Mouse (Mus musculus) neural tube, embryonic 14.5 days (tissue): ENCODE results near the gene Gm49395. TPM values are rescaled to one million over a fixed set of nuclear protein-coding genes. Genes with fewer than 3 reads are reported as not detected.

Experiments
- ATAC-seq: fragments of 200-750 bp; cut with Nextera tagmentation; 2 replicates; pipeline ENCODE4 v1.8.0; 2017; ENCODE audit warnings: low read depth, mild to moderate bottlenecking, moderate TSS enrichment, moderate library complexity
- H3K27ac ChIP-seq: fragments of 300-500 bp; sonication (generic); 2 replicates; pipeline ENCODE4 v1.5.1; 2014; ENCODE audit warnings: low read depth, mild to moderate bottlenecking, control low read depth, low read length, moderate library complexity, mixed read lengths
- H3K27me3 ChIP-seq: fragments of 300-500 bp; sonication (generic); 2 replicates; pipeline ENCODE4 v1.6.1; 2014; ENCODE audit warnings: low read length; ENCODE audit not compliant: control insufficient read depth, insufficient read depth
- H3K36me3 ChIP-seq: fragments of 300-500 bp; sonication (generic); 2 replicates; pipeline ENCODE4 v1.6.1; 2014; ENCODE audit warnings: low read length, mixed read lengths; ENCODE audit not compliant: control insufficient read depth, insufficient read depth
- H3K4me1 ChIP-seq: fragments of 300-500 bp; sonication (generic); 2 replicates; pipeline ENCODE4 v1.6.1; 2014; ENCODE audit warnings: low read length; ENCODE audit not compliant: control insufficient read depth, insufficient read depth
- H3K4me2 ChIP-seq: fragments of 300-500 bp; sonication (generic); 2 replicates; pipeline ENCODE4 v1.6.1; 2014; ENCODE audit warnings: mild to moderate bottlenecking, low read depth, low read length, control low read depth
- H3K4me3 ChIP-seq: fragments of 300-500 bp; sonication (generic); 2 replicates; pipeline ENCODE4 v1.5.1; 2014; ENCODE audit warnings: low read depth, low read length, control low read depth, mixed read lengths
- H3K9ac ChIP-seq: fragments of 300-500 bp; sonication (generic); replicated peaks from 2 replicates; pipeline ENCODE4 v1.6.1; 2014; ENCODE audit warnings: low read depth, mild to moderate bottlenecking, control low read depth, low read length, mixed read lengths
- H3K9me3 ChIP-seq: fragments of 300-500 bp; sonication (generic); 2 replicates; pipeline ENCODE4 v1.6.1; 2016; ENCODE audit warnings: low read length; ENCODE audit not compliant: control insufficient read depth
- WGBS: fragments of 180-500 bp; shearing (Covaris S2); extraction: QIAGEN DNeasy Blood & Tissue Kit; methylation state at CpG from one replicate; pipeline ENCODE4 v1.1.7; 2014; 5-methylcytosine and 5-hydroxymethylcytosine counted together
- polyA plus RNA-seq: library from polyadenylated mRNA; unstranded; fragments of >200 nt; fragmentation: Nextera tagmentation; extraction: Ambion mirVana; gene quantifications from 2 replicates; pipeline ENCODE4 v1.2.1, GENCODE M21; 2014

The Gm49395 gene
- polyA plus RNA-seq, 1 experiment from 2014 or later, result 1.8 TPM

DNA sequence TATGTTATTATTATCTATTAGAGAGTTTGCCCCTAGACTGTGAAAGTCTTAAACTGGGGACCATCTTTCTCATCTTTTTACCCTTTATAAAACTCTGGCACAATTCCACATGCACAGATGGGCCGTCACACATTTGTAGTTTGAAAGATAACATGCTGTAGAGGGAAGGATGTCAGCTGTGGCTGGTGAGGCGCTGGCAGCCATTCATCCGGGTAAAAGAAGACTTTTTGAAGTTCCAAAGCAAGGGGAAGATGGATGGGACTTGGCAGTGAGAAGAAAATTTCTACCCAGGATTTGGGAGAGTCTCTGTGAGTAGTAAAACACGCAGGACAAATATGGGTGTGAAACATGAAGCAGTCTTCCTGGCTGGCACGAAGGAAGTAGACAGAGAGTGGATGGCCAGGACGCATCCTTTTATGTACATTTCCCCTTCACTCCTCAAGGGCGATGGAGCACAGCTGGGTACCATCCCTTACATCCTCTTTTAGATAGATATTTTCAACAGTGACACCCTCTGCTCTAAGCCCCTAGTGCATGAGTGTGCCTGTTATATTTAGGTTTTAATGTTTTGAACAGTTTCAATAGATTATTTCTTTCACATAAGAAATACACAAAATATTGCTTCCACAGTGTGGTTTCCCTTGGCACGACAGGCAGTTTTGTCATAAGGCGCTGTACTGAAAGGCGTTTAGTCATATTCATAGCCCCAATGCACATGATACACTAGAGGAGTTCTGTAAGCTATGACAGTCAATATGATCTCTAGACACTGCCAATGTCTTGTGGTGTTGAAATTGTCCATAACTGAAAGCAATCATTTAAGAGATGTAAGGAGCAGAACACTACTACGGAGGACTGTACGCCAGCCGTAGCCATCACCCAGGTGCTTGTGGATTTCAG is 50.8 kb downstream of the Gm49395 start:
- Histone ChIP-seq H3K4me2 (no peak overlapping the region), H3K36me3 (no peaks in the 10 kb centered on the region), H3K27me3 (no peaks in the 10 kb centered on the region), H3K9me3 (no peaks in the 10 kb centered on the region), H3K4me3 (no peak overlapping the region), H3K4me1 (no peaks in the 10 kb centered on the region), H3K9ac (no peak overlapping the region), H3K27ac (no peak overlapping the region)
- 78% methylated on average over 13 of the region's 13 CpGs for WGBS
- ATAC-seq, result no peak

- 82% methylated on average over 2 of the region's 2 CpGs for WGBS
- no peaks in the 10 kb centered on the region for H3K9me3 ChIP-seq
- H3K4me3 ChIP-seq, result no peak overlapping the region
- no peak overlapping the region for H3K27ac ChIP-seq
- no peaks in the 10 kb centered on the region for H3K36me3 ChIP-seq
- no peak overlapping the region for H3K4me2 ChIP-seq
- no peaks in the 10 kb centered on the region for H3K27me3 ChIP-seq
- no peak overlapping the region for H3K9ac ChIP-seq
- ATAC-seq, result no peak
- no peaks in the 10 kb centered on the region for H3K4me1 ChIP-seq
Observed at GRCm38 (mm10) chr13:115042652-115043051, 59.1 kb downstream of the Gm49395 start.

DNA sequence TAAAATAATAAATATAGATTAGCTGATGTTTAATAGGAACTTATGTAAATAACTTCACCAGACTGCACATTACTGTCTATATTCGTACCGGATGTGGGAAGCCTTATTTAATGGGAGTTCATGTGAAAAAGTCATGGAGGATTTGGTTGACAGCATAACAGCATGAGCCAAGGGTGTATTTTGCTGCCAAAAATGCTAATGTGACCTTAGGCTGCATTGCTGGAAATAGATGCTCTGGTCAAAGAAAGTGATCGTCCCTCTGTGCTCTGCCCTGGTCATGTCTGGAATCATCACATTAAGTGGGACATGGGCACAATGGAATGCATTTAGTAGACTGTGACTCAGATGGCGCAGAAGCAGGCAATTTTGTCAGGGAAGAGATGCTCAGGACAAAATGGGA is 64.4 kb downstream of the Gm49395 start:
- H3K36me3 ChIP-seq, result no peaks in the 10 kb centered on the region
- no peak for ATAC-seq
- WGBS, result 54% methylated on average over 4 of the region's 4 CpGs
- H3K4me1 ChIP-seq, result no peaks in the 10 kb centered on the region
- H3K27ac ChIP-seq, result no peak overlapping the region
- H3K9ac ChIP-seq, result no peak overlapping the region
- no peak overlapping the region for H3K4me2 ChIP-seq
- H3K9me3 ChIP-seq, result no peaks in the 10 kb centered on the region
- H3K27me3 ChIP-seq, result no peaks in the 10 kb centered on the region
- no peak overlapping the region for H3K4me3 ChIP-seq

- no peaks in the 10 kb centered on the region for H3K4me1 ChIP-seq
- no peak for ATAC-seq
- H3K36me3 ChIP-seq, result no peaks in the 10 kb centered on the region
- no peaks in the 10 kb centered on the region for H3K27me3 ChIP-seq
- H3K27ac ChIP-seq, result no peak overlapping the region
- no peak overlapping the region for H3K4me2 ChIP-seq
- no peak overlapping the region for H3K4me3 ChIP-seq
- 66% methylated on average over 8 of the region's 8 CpGs for WGBS
- no peak overlapping the region for H3K9ac ChIP-seq
- no peaks in the 10 kb centered on the region for H3K9me3 ChIP-seq
Observed at GRCm38 (mm10) chr13:115035387-115035786, 66.3 kb downstream of the Gm49395 start.

DNA sequence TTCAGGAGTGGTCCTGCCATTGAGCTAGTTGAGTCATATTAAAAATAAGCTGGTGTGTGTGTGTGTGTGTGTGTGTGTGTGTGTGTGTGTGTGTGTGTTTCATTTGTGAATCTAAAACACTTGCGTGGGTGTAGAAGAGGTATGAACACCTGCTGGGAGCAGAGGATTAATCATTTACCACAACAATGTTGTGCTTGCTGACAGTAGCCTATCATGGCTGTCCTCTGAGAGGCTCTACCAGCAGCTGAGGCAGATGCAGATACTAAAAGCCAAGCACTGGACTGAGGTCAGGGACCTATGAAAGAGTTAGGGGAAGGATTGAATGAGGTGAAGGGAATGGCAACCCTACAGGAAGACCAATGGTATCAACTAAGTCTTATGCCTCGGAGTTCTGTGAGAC is 68.6 kb downstream of the Gm49395 start:
- Histone ChIP-seq H3K36me3 (no peaks in the 10 kb centered on the region), H3K4me2 (no peak overlapping the region), H3K27me3 (no peaks in the 10 kb centered on the region), H3K9me3 (no peaks in the 10 kb centered on the region), H3K4me3 (no peak overlapping the region), H3K27ac (no peak overlapping the region), H3K4me1 (no peaks in the 10 kb centered on the region), H3K9ac (no peak overlapping the region)
- WGBS, result 93% methylated on average over 2 of the region's 2 CpGs
- ATAC-seq, result no peak

DNA sequence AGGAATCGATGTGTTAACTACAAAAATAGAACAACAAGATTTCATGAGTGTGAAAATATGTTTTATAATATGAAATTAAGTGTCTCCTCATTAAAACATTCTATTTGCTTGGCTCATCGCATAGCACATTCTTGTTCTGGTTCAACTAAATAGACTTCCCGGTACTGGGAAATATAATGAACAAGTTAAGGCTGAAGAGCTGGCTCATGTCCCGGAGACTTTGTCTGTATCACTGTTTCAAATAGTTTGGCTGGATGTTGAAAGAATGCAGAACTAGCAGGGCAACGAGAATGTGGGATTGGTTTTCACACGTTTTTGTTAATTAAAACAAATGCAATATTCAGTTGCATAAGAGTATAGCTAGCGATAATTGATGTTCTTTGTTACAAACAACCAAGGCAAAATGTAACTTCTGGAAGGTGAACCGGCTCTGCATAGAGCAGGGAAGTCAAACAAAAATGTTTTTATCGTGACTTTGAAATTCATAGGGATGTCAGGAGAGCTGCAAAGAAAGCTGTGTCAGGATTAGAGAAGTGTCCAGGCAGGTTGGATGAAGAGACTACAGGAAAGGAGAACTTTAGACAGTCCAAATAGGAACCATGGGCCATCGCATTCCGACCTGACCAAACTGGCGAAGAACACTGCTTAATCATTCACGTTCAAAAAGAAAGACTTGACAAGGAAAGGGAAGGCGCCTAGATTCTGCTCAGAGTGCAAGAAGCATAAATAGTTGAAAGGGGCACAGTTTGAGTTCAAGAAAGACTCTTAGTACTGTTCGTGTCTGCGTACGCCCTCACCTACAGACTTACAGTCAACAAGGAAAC is 70.3 kb downstream of the Gm49395 start:
- Histone ChIP-seq H3K4me2 (no peak overlapping the region), H3K9ac (no peak overlapping the region), H3K27ac (no peak overlapping the region), H3K4me3 (no peak overlapping the region), H3K9me3 (no peaks in the 10 kb centered on the region), H3K4me1 (no peaks in the 10 kb centered on the region), H3K27me3 (no peaks in the 10 kb centered on the region), H3K36me3 (no peaks in the 10 kb centered on the region)
- 86% methylated on average over 17 of the region's 17 CpGs for WGBS
- no peak for ATAC-seq

- ATAC-seq, result peak; percentile 64
- H3K9ac ChIP-seq, result no peak overlapping the region
- no peaks in the 10 kb centered on the region for H3K36me3 ChIP-seq
- 48% methylated on average over 3 of the region's 3 CpGs for WGBS
- H3K27me3 ChIP-seq, result no peaks in the 10 kb centered on the region
- no peak overlapping the region for H3K4me2 ChIP-seq
- no peaks in the 10 kb centered on the region for H3K9me3 ChIP-seq
- no peak overlapping the region for H3K4me3 ChIP-seq
- no peaks in the 10 kb centered on the region for H3K4me1 ChIP-seq
- no peak overlapping the region for H3K27ac ChIP-seq
Observed at GRCm38 (mm10) chr13:115025394-115025793, 76.3 kb downstream of the Gm49395 start.

DNA sequence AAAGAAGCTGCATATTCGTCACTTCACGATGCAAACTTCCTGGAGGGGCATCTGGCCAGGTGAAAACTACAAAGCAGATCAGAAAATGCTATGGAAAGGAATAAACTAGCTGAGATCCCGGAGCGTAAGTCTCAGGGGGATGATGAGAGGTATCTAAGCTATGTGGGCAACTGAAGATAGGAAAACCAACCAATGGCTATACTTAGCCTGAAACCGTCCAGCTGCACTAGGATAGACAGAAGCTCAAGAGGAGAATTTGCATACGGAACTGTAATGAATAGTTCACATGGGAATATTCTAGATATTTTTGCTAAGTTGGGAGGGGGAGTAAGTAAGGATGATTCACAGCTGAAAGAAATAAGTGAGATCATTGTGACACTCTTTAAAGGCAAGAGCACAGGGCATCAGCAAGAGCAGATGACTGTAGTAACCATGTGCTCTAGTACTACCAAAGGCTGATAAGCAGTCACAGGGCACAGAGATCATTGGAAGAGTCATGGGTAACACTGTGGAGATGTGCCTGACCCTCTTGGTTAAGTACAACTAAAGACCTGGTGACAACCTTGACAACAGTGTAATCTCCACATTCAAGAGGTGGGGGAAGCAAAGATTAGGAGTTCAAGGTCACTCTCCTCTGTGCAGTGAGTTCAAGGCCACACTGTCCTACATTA is 79.5 kb downstream of the Gm49395 start:
- no peaks in the 10 kb centered on the region for H3K36me3 ChIP-seq
- no peak; the same call in 1 of the 2 replicates for ATAC-seq
- H3K27ac ChIP-seq, result no peak overlapping the region
- H3K4me3 ChIP-seq, result no peak overlapping the region
- no peaks in the 10 kb centered on the region for H3K4me1 ChIP-seq
- no peak overlapping the region for H3K9ac ChIP-seq
- WGBS, result 86% methylated on average over 6 of the region's 6 CpGs
- H3K9me3 ChIP-seq, result no peaks in the 10 kb centered on the region
- no peaks in the 10 kb centered on the region for H3K27me3 ChIP-seq
- H3K4me2 ChIP-seq, result no peak overlapping the region
